Mouse (Mus musculus) left cerebral cortex, adult 9 months (tissue): ENCODE data around the gene Phactr1.
"Not testable (repeated sequence)": the region's sequence is repeated elsewhere in the genome, so short reads cannot be mapped to it uniquely, and the experiment has no call there.

Experiments
- DNase-seq, 2 experiments: peaks; one replicate each; pipeline ENCODE4 v3.0.0; 2022; ENCODE audit warnings: low spot score in 2 of 2

Phactr1 gene

DNA sequence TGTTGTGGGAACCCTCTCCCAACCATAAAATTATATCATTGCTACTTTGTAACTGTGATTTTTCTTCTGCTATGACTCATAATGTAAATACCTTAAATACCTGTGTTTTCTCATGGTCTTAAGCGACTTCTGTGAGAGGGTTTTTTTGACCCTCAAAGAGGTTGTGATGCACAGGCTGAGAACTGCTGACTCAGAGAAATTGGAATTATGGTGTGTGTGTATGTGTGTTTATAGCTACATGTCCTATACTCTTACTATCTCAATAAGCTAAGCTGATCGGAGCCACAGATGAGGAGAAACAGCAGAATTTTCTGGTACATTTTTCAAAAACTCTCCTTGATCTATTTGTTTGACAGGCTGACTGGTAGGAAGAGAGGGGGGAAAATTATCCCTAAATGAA is 239.6 kb downstream of the Phactr1 start:
- DNase-seq = no peak

DNA sequence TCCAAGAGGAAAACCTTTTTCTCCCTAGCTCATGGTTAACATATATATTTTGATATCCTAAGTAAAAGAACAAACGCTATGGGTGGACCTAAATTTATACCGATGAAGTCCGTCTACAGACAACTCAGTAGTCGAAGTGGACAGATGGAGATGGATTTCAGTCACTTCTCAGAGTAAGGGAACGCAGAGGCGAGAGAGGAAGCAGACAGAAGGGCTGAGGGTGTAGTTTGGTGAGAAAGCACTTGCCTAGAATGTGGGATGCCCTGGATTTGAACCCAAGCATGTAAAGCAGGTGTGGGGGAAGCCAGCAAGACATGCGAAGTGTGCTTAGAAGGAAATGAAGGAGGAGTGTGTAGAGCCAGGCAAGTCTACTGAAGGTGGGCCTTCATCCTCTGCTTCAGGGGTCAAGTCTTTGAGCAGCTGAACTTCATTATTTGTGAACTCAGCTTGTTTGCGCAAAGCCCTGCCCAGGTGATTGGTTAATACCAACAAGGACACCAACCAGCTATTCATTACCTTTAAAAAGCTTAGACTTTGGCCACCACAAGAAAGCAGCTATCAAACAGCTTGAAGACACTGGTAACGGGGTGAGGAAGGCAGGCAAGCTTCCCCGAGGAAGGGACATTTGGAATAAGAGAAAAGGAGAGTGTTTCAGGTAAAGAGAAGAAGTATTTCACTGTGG is 241.5 kb downstream of the Phactr1 start:
- DNase-seq = peak in 1 of 2 experiments; percentile 73

DNA sequence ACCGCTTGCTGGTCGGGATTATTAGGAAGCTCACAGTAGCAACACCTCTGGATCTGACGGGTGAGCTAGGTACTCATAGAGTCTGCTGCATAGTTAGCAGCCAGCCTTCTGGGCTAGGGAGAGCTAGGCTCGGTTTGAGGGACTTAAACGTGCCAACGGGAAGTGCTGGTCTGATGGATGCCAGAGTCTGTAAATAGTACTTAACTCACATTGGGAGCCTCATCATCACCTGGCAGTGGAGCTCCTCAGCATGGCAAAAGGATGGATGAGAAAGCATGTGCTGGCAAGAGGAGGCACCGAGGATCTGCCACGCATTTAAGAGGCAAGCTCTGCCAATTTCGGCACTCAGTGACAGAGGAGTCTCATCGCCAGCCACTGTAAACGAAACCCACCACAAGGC is 247.4 kb downstream of the Phactr1 start:
- no peak for DNase-seq

DNA sequence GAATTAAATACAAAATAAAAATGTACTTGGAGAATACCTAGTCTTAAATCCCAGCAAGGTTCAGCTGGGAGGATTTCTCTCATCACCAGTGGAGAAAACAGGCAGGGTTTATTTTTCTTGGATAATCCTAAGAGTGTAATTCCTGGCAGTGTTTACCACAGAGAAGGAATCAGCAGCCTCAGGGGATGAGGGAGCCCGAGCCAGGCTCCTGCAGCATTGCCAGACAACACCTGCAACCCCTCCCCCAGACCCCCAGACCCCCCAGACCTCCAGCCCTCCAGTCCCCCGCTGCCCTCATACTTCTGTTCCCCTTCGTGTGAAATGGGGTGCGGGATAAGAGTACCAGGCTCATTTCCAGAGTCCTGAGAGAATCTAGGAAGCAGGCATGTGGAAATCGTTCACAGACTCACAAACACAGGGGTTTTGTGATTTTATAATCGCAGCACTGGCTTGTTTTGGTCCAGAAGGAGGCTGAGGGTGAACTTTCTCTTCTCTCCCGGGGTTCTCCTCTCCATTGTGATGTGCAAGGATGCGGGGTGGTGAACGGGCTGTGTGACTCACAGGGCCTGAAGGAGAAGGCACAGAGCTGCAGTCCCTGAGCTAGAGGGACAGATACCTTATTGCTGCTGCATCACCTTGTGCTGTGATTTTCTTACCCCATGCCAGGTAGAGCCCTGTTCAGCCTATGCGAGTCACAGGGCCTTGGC is 249.3 kb downstream of the Phactr1 start:
- DNase-seq = no peak

DNA sequence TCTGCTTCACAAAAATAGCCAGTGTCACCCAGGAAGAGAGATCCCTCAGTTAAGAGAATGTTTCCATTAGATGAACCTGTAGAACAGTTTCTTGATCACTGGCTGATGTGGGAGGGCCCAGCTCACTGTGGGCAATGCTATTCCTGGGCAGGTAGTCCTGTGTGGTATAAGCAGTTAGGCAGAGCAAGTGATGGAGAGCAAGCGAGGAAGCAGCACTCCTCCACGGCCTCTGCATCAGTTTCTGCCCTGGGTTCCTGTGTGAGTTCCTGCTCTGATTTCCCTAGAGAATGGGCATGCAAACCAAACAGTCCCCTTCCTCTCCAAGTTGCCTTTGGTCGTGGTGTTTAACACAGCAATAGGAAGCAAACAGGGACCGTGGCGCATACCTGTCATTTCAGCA is 251.6 kb downstream of the Phactr1 start:
- no peak for DNase-seq

DNA sequence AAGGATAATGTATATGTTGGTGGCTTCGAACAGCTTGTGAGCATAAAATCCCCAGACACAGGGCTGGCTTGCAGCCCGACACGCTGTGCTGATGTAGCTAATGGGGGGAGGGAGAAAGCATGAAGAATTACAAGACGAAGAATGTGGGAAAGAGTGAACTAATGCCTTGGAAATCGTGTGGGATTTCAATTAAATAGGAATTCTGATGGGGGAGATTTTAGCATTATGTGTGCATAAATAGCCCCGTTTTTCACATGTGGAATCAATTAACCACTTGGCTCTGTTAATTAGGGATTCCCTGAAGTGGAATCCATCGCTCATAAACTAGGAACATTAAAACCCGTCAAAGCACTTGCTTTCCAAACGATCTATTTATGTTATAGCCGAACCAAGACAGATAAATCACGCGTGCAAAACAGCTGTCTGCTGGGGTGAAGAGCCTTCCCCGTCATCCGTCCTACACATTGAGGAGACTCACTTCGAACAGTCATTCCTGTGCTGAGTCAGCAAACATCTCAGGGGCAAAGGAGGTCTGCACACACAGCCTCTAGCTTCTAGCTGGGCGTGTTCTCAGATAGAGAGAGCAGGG is 254.2 kb downstream of the Phactr1 start:
- DNase-seq = no peak

DNA sequence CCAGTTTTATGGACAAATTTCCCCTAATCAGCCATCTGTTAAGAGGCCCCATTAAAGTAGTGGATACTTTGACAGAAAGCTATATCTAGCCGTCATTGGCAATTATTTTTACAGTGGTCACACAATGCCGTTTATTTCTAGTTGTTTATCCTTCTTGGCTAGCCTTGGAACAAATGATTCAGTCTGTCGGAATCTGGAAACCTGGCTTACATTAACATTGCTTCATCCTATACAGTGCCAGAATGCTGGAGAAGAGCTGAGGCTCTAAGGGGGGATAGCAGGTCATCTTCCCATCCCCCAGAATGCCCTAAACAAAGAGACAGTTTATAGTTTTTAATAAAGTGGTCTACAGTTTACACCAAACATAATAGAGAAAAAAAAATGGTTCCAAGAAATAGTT is 257.4 kb downstream of the Phactr1 start:
- no peak for DNase-seq

DNA sequence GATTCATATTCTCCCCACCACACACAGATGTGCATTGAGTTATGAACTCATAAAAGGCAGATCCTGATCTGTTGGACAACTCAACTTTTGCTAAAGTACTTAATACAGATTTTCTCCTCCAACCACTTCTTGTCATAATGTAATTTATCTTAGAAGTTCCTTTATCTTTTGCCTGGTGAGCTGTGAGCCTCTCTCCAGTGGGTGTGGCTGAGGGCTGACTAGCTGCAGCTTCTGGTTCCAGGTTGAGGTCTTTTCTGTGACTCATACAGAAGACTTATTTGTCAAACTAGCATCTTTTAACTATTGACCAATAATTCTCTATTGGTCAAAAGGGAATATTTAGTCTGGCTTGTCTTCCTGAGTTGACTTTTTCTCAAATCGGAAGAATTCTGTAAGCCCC is 257.9 kb downstream of the Phactr1 start:
- DNase-seq = no peak

DNA sequence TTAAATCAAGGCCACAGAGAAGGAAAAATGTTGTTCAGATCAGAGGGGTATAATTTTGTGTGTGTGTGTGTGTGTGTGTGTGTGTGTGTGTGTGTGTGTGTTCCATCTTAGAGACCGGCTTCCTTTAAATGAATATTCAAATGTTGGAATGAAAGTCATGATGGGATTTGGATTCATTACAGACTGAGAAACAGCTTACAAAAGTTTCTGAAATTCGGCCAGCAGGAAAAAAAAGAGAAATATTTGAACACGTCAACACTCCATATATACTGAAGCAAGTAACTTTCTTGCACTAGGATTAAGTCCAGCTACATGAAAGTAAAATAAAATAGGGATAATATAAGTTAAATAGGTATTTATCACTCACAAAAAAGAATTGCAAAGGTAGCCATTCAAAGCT is 259.8 kb downstream of the Phactr1 start:
- DNase-seq = no peak

DNA sequence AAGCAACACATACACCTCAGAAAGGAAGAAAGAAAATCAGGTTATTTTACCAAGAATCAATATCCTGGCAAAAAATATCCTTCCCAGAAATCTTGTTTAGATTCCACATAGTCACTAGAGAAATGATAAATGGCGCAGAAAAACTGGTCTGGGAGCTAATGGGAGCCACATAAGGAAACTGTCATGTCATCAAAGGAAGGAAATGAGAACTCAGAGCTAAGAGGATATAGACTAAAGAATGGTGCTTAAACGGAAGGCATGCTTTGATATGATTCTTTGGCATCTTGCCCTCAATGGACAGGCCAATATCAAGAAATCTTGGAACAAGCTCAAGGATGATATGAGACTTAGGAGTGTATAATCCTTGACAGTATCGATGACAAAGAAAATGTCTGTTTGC is 263.7 kb downstream of the Phactr1 start:
- no peak for DNase-seq

DNA sequence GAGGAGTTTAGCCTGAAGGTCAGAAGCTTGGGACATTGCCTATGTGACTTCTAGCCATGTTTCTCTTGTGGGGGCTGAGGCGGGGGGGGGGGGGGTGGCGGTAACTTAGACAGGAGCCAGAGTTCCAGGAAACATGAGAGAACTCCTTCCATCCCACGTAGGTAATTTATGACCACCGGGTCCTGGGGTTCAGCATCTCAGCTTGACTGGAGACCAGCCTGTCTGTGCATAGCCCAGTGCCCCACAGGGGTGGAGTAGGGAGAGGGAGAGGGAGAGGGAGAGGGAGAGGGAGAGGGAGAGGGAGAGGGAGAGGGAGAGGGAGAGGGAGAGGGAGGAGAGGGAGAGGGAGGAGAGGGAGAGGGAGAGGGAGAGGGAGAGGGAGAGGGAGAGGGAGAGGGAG is 264.8 kb downstream of the Phactr1 start:
- not testable (repeated sequence) for DNase-seq

DNA sequence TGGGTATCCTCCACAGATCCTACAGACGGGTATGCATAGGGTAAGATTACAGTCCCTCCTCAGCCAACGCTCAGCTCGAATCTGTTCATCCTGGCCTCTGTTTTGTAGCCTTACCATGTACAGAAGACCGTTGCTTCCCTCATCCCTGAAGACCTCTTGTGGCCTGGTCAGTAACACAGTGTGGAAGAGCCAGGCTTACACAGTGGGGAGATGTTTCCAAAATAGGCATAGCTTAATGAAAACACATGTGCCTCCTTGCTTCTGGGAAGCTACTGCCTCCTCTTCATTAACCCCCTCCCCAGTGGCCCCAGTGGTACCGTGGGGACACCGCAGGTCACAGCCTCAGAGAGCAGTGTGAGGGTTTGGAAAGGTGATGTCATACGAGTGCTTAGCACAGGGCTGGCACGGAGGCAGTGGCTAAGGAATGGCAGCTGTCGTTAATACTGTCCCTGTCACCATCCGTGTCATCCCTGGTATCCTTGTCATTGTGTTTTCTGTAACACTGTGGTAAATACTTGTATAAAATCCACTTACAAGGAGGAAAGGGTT is 268.4 kb downstream of the Phactr1 start:
- DNase-seq = no peak

DNA sequence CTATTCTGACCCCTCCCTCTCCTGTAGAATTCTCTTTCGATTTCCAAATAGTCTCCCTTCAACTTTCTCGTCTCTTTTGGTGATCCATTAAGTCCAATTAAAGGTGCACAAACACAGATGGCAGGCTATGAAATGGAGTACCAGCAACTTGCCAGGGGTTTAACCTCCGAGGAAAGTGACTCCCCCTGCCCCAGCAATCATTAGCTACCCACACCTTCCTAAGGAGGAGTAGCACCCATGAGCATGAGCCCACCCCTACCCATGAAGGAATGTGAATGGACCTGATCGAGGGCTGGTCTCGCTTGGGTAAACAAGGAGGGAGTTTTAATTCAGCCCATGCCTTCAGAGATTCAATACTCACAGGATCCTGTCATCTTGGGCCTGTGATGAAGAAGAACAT is 268.9 kb downstream of the Phactr1 start:
- no peak for DNase-seq

DNA sequence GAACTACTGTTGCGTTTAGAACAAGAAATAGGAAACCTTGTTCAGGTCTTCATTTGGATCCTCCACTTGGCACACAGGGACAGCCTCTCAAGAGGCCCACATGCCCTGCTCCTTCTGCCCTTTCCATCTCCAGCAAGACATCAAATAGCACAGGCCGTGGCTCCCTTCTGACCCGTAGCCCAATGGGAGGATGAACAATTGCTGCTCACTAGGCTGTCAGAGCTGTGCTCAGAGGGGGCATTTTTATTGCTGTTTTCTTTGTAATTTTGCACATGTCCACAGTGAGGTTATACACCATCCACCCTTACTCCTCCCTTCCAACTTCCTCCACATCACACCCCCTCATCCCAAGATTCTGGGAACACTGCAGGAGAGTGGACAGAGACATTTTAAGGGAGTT is 269.6 kb downstream of the Phactr1 start:
- DNase-seq = no peak

DNA sequence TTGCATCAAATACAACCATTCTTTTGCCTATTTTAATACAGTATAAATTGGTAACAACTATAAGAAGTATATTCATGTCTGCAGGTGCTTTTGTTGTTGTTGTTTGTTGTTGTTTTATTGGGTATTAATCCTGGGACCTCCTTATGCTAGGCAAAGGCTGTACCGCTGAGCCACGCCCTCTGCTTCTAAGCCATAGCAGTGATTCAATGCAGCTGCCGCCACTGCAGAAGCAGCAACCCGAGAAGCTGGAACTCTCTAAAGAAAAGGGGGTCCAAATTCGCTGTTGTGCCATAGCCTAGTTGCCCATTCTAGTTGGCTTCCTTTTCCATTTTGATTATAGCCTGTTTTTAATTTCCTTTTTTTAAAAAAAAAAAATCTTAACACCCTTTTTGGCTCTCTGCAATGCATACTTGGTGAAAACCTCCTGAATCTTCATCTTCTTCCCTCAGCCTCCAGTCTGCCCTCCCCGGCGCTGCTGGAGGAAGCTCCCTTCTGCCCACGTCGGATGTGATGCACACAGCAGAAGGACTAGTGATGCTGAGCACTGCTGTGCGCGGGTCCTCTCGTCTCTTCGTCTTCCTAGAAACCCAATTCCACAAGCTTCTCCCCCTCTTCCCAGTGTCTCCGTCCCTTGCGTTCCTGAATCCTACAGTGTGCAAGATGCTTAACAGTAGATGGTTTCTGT is 271.8 kb downstream of the Phactr1 start:
- peak in 1 of 2 experiments; percentile 67 for DNase-seq

DNA sequence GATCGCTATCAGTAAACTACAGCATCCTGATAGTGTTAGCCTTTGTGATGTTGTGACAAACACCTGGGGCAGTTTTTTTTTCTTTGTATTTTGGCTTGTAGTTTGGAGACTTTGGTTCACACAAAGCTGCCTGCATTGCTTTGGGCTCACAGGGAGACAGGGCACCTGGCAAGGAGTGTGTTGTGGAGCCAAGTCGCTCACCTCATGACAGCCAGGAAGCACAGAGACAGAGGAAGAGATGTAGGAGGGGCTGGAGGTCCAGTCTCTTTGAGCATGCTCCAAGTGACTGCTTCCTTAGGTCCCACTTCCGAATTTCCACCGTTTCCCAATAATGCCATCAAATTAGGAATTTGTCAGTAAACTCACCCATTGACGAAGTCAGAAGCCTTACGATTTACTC is 272.6 kb downstream of the Phactr1 start:
- no peak for DNase-seq

DNA sequence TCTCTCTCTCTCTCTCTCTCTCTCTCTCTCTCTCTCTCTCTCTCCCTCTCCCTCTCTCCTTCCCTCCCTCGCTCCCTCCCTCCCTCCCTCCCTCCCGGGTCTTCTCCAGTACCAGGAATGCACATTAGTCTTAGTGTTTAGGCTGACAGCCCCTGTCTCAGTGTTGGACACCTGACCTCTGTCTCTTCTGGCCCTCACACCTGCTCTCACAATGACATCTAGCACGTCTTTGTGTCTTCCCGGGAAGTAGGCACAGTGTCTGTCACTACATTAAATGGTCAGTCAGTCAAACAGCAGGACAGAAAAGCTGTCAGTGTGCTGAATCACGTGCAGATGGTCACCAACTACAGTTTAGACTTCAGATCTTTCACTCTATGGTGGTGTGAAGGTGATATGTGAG is 273.7 kb downstream of the Phactr1 start:
- DNase-seq = no peak

DNA sequence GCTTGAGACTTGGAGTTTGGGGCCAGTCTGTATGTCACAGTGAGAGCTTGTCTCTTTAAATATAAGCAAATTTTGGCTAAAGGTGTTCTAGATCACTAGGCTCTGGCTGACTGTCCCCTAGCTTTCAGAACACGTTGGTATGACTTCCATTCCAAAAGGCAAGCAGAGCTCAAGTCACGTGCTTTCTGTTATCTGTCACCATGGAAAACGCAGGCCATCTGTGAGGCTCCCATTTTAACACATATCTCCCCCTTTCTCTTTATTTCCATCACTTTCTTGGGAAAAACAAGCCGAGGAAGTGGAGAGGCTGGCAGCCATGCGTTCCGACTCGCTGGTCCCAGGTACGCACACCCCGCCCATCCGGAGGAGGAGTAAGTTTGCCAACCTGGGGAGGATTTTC is 275.9 kb downstream of the Phactr1 start:
- no peak for DNase-seq

DNA sequence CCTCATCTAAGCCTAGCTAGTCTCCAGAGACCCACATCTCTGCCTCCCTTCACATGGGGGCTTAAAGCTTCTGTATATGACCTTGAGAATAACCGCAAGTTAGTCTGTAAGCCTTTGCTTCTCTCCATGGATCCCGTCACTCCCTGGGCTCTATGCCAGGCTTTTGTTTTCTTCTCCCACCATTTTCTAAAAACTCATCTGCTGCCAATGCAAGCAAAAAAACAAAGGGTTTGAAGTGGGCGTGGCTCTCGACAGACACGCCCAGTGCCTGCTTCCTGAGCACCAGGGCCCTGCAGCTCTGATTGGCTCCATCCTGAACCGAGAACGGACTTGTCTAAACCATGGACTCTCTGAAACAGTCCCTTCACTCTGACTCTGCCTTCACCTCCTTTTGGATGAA is 277.4 kb downstream of the Phactr1 start:
- no peak for DNase-seq

DNA sequence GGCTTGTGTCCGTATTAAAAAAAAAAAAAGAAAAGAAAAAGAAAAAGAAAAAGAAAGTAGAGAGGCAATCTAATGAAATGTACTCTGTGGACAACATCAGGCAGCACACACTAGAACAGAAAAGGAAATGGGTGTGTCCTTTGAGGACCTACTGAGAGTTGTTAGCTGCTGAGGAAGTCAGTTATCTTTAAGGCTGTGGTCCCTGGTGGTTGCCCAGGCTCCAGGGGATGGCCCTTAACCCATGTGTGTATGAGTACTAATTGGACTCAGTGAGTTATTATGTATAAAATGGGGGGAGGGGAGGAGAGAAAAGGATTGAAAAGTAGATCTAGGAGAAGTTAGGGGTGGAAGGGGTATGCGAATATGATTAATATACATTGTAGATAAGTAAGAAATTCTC is 278.4 kb downstream of the Phactr1 start:
- DNase-seq = no peak

DNA sequence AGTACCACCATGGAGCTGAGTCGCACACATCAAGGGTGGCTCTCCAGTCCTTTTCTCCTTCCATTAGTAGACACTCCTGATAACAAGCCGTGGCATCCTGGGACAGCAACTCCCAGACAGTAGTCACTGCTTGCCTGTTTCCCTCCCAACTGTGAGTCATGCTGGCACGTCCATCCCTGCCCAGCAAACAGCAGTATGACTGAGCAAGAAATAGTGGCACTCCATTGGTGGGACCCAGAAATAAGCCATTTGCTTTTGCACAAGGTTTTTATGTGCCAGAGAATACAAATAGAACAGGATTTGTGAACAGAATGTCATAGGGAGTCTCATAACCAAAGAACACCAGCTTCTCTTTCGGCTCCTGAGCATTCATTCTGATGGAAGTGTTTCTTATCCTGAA is 281.1 kb downstream of the Phactr1 start:
- DNase-seq = peak in 1 of 2 experiments; percentile 35

DNA sequence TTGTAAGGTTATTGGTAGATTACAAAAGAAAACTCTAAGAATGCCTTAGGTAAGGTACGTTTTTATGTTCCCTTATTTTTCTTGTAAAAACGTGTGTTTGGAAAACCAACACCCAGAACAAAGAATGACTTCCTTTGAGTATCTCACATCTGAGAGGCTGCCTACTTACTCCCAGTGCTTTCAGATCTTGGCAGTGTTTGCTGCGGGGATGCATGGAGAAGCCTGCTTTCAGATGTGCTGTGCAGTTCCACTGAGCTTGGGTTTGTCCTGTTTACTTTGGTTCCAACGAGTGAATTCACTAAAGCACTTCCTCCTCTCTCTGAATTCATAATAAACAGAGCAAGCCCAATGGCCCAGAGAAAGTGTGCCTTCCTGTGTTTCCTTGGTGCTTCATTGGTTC is 288.1 kb downstream of the Phactr1 start:
- DNase-seq = no peak
